Mouse (Mus musculus) intestine, embryonic 14.5 days (tissue): Measurements from ENCODE around the gene Plekhh1. TPM values are rescaled to one million over a fixed set of nuclear protein-coding genes. Genes with fewer than 3 reads are reported as not detected.

Experiments used
- ATAC-seq: fragments of 200-750 bp; cut with Nextera tagmentation; replicated peaks from 2 replicates; pipeline ENCODE4 v1.8.0; 2017; ENCODE audit warnings: low read depth, moderate number of reproducible peaks, moderate TSS enrichment, moderate library complexity; ENCODE audit not compliant: low FRiP score, low TSS enrichment
- DNase-seq: peaks from one replicate; pipeline ENCODE4 v3.0.0-alpha.2; 2018; ENCODE audit warnings: low spot score
- H3K27ac ChIP-seq: fragments of 300-500 bp; sonication (generic); 2 replicates; pipeline ENCODE4 v1.5.1; 2014; ENCODE audit warnings: low read depth, mild to moderate bottlenecking, control low read depth
- H3K27me3 ChIP-seq: fragments of 300-500 bp; sonication (generic); replicated peaks from 2 replicates; pipeline ENCODE4 v1.6.1; 2014; ENCODE audit warnings: low read length, control low read depth; ENCODE audit not compliant: control insufficient read depth, insufficient read depth
- H3K36me3 ChIP-seq: fragments of 300-500 bp; sonication (generic); 2 replicates; pipeline ENCODE4 v1.6.1; 2014; ENCODE audit warnings: low read length, control low read depth; ENCODE audit not compliant: control insufficient read depth, insufficient read depth
- H3K4me1 ChIP-seq: fragments of 300-500 bp; sonication (generic); replicated peaks from 2 replicates; pipeline ENCODE4 v1.6.1; 2014; ENCODE audit warnings: low read length, control low read depth, mixed read lengths; ENCODE audit not compliant: control insufficient read depth, insufficient read depth
- H3K4me2 ChIP-seq: fragments of 300-500 bp; sonication (generic); 2 replicates; pipeline ENCODE4 v1.6.1; 2014; ENCODE audit warnings: low read length
- H3K4me3 ChIP-seq: fragments of 300-500 bp; sonication (generic); 2 replicates; pipeline ENCODE4 v1.5.1; 2014; ENCODE audit warnings: low read depth, low read length, control low read depth, mixed read lengths
- H3K9ac ChIP-seq: fragments of 300-500 bp; sonication (generic); 2 replicates; pipeline ENCODE4 v1.6.1; 2014; ENCODE audit warnings: mild to moderate bottlenecking, low read length
- H3K9me3 ChIP-seq: fragments of 300-500 bp; sonication (generic); 2 replicates; pipeline ENCODE4 v1.6.1; 2016; ENCODE audit warnings: low read length, control low read depth; ENCODE audit not compliant: control insufficient read depth
- WGBS: fragments of 180-500 bp; shearing (Covaris S2); extraction: QIAGEN DNeasy Blood & Tissue Kit; methylation state at CpG from one replicate; pipeline ENCODE4 v1.1.7; 2014; 5-methylcytosine and 5-hydroxymethylcytosine counted together
- polyA plus RNA-seq: library from polyadenylated mRNA; unstranded; fragments of >200 nt; fragmentation: Nextera tagmentation; extraction: Ambion mirVana; gene quantifications from 2 replicates; pipeline ENCODE4 v1.2.1, GENCODE M21; 2014

The Plekhh1 gene
- polyA plus RNA-seq, 1 experiment from 2014 or later, result 6.8 TPM

DNA sequence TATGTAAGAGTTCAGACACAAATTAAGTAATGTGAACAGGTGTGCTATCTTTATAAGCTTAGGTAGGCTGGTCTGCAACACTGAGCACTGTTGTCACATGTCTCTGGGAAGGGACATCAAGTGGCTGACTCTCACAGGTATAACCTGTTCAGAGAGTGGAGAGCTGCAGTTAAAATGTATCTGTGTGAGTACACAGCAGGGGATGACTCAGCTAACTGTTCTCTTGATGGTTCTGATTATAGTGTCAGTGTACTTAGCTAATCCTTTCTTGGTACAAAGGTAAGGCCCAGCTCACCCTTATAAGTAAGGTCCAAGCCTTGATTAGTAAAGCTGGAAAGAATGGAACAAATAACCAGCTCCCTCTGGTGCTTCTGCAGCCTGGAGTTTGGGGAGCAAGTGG, 12.5 kb downstream of the Plekhh1 start:
- Histone ChIP-seq H3K4me2 (no peak overlapping the region), H3K4me1 (no peaks in the 10 kb centered on the region), H3K36me3 (0 out of 2 replicates have a peak, but pooled peaks cover 4% of the 10 kb centered on the region), H3K9ac (no peak overlapping the region), H3K27me3 (no peaks in the 10 kb centered on the region), H3K4me3 (no peak overlapping the region), H3K9me3 (no peaks in the 10 kb centered on the region), H3K27ac (peak overlapping the region; percentile 25; the same call in 1 of the 2 replicates)
- peak; percentile 74 for ATAC-seq
- DNase-seq, result no peak

DNA sequence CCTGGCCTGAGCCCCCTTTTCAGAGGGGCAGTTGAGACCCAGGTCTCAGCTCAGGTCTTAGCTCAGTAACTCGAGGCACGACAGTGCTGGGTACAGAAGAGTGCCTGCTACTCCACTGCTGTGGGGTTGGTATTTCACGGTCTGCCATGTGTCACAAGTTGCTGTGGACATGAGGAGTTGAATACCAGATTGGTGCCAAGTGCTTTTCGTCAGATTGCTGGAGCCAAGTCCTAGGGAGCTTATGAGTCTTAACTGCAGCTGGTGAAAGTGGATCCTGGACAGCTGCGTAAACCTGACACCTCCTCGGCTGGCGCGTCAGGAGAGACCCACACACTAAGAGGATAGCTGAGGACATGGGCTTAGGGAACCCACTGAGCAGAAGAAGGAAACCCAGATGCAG, 15.7 kb downstream of the Plekhh1 start:
- DNase-seq (no peak), ATAC-seq (no peak)
- WGBS, result 83% methylated on average over 8 of the region's 8 CpGs

DNA sequence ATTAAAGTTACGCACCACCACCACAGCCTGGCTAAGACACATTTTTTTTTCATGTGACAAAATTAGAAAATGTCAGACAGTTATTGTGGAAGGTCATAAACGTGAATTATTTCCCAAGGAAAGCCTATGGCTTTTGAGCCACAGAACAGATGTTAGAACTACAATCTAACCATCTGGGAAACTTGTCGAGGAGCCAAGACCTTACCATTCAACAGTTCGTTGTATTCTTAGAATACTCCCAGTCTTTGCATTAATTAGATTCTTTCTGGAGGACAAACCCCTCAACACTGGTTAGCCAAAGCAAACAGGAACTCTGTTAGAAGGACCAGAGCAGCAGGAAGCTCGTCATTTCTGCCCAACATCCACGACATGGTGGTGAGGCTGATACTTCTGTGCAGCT, 17.2 kb downstream of the Plekhh1 start:
- ATAC-seq (no peak), DNase-seq (no peak)
- Histone ChIP-seq H3K27ac (no peak overlapping the region), H3K9ac (no peak overlapping the region), H3K4me2 (no peak overlapping the region), H3K36me3 (peaks cover 11% of the 10 kb centered on the region; the same call in 1 of the 2 replicates), H3K4me1 (no peaks in the 10 kb centered on the region), H3K27me3 (no peaks in the 10 kb centered on the region), H3K9me3 (no peaks in the 10 kb centered on the region), H3K4me3 (no peak overlapping the region)
- 71% methylated on average over 6 of the region's 6 CpGs for WGBS

More for the DNA sequence above, 15.7 kb downstream of the Plekhh1 start:
- Histone ChIP-seq H3K36me3 (0 out of 2 replicates have a peak, but pooled peaks cover 4% of the 10 kb centered on the region), H3K27ac (no peak overlapping the region), H3K9ac (no peak overlapping the region), H3K4me1 (no peaks in the 10 kb centered on the region), H3K4me3 (no peak overlapping the region), H3K9me3 (no peaks in the 10 kb centered on the region), H3K27me3 (no peaks in the 10 kb centered on the region), H3K4me2 (no peak overlapping the region)

DNA sequence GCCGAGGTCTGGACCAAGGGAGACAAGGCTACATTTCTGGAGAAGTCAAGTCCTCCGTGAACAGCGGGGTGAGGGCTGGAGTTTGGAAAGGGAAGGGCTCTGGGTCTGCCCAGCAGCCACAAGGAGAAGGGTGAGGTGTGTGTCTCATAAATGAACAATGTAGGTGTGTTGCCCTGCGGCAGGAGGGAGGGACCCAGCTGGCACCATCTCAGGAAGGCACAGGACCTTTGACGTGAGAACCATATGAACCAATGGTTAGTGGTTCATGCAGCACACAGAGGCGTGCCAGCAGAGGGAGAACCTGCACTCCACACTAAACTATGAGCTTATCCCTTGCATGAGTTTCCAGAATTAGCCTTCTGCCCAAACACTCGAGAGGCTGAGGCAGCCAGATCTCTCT, 18.2 kb downstream of the Plekhh1 start:
- no peak for DNase-seq
- Histone ChIP-seq H3K27me3 (no peaks in the 10 kb centered on the region), H3K36me3 (peaks cover 11% of the 10 kb centered on the region; the same call in 1 of the 2 replicates), H3K9me3 (no peaks in the 10 kb centered on the region), H3K4me1 (no peaks in the 10 kb centered on the region), H3K27ac (no peak overlapping the region), H3K4me3 (no peak overlapping the region), H3K9ac (no peak overlapping the region), H3K4me2 (no peak overlapping the region)
- no peak for ATAC-seq
- 92% methylated on average over 7 of the region's 7 CpGs for WGBS

DNA sequence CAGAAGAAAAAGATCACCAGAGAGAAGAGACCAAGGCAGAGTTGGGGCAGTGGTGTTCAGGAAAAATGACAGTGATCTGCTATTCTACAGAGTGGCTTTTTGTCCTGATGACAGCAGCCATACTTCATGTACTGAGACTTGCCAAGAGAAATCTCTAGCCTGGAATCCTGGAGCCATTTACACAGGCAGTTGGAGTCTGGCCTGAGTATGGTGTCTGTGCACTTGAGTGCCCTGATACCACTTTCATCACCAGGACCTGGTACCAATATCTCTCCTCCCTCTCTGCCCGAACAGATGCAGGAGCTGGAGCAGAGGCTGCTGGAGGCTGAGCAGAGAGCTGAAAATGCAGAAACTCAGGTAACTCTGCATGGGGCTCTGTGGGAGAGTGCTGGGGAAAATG, 19.9 kb downstream of the Plekhh1 start:
- no peak overlapping the region for H3K27ac ChIP-seq
- no peaks in the 10 kb centered on the region for H3K4me1 ChIP-seq
- no peak overlapping the region for H3K4me3 ChIP-seq
- peaks cover 11% of the 10 kb centered on the region for H3K36me3 ChIP-seq
- 77% methylated on average over 1 of the region's 1 CpGs for WGBS
- H3K9me3 ChIP-seq, result no peaks in the 10 kb centered on the region
- no peak for DNase-seq
- H3K27me3 ChIP-seq, result no peaks in the 10 kb centered on the region
- no peak for ATAC-seq
- no peak overlapping the region for H3K4me2 ChIP-seq
- no peak overlapping the region for H3K9ac ChIP-seq

DNA sequence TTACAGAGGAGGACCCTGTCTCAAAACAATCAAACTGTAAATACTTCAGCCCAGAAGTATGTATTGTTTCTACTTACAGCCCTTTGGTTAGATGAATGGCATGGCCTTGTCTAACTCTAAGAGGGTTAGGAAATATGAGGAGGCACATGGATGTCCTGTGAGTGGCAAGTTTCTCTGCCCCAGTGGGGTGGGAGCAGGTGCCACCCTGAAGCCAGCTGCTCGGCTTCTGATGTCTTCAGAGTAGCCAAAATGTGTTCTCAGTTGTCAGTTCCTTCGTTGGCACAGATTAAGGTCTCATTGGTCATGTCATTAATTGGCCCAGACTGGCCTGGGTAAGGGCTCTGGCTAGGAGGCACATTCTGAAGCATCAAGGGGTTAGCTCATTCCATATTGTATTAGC, 20.8 kb downstream of the Plekhh1 start:
- H3K36me3 ChIP-seq, result peaks cover 16% of the 10 kb centered on the region
- no peak overlapping the region for H3K4me3 ChIP-seq
- no peak overlapping the region for H3K9ac ChIP-seq
- H3K4me2 ChIP-seq, result no peak overlapping the region
- no peaks in the 10 kb centered on the region for H3K4me1 ChIP-seq
- H3K27ac ChIP-seq, result no peak overlapping the region
- H3K27me3 ChIP-seq, result no peaks in the 10 kb centered on the region
- no peaks in the 10 kb centered on the region for H3K9me3 ChIP-seq
- DNase-seq (no peak), ATAC-seq (no peak)
- WGBS, result 75% methylated on average over 2 of the region's 2 CpGs

DNA sequence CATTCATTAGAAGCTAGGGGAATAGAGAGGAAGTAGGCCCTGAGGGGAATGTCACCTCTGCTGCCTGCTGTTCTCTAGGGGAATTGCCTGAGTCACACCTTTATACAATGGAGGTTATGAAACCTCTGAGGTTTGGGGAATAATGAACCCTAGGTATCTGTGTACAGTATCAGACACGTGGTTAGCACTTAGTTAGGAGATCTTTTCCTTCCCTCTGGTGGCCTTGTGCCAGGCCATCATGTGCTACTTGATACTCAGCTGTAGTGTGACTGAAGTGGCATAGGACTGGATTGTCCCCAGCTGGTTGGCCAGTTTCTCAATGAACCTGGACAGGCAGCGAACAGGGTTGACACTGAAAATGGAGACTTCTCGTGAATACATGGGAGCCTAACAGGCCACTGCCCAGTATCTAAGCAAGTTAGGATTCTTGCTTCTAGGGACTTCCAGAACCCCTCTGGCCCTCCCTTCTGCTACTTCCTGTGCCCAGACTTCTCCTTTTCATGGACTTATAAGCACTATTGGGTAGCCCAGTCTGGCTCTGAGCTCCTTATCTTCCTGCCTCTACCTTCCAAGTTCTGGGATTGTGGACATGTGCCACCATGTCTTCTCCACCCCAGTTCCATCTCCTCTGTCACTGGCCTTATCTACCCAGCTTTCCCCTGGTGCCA, 21.7 kb downstream of the Plekhh1 start:
- Histone ChIP-seq H3K4me2 (no peak overlapping the region), H3K4me3 (no peak overlapping the region), H3K27ac (no peak overlapping the region), H3K36me3 (peaks cover 24% of the 10 kb centered on the region), H3K9ac (no peak overlapping the region), H3K27me3 (no peaks in the 10 kb centered on the region), H3K4me1 (no peaks in the 10 kb centered on the region), H3K9me3 (no peaks in the 10 kb centered on the region)
- no peak for DNase-seq
- ATAC-seq, result no peak
- WGBS, result 90% methylated on average over 3 of the region's 3 CpGs

DNA sequence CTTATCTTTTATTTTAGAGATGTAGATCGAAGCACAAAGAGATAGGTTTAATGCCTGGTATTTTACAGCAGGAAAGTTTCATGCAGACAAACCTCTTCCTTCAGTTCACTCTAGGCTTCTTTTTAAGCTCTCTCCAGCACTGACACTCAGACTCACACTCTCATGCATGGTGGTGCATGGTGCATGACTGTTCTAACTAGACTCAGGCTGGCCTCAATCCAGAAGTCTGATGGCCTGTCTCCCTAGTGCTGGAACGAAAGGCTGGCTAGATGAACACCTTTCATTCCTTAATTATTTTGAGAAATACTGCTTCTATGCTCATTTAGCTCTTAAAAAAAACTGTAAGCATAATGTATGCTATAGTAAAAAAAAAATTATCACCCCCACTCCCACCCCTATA, 23.1 kb downstream of the Plekhh1 start:
- WGBS, result 86% methylated on average over 2 of the region's 2 CpGs
- no peaks in the 10 kb centered on the region for H3K9me3 ChIP-seq
- H3K4me1 ChIP-seq, result no peaks in the 10 kb centered on the region
- H3K4me2 ChIP-seq, result no peak overlapping the region
- no peak overlapping the region for H3K9ac ChIP-seq
- DNase-seq, result no peak
- ATAC-seq, result no peak
- peaks cover 26% of the 10 kb centered on the region for H3K36me3 ChIP-seq
- H3K4me3 ChIP-seq, result no peak overlapping the region
- H3K27me3 ChIP-seq, result no peaks in the 10 kb centered on the region
- no peak overlapping the region for H3K27ac ChIP-seq

DNA sequence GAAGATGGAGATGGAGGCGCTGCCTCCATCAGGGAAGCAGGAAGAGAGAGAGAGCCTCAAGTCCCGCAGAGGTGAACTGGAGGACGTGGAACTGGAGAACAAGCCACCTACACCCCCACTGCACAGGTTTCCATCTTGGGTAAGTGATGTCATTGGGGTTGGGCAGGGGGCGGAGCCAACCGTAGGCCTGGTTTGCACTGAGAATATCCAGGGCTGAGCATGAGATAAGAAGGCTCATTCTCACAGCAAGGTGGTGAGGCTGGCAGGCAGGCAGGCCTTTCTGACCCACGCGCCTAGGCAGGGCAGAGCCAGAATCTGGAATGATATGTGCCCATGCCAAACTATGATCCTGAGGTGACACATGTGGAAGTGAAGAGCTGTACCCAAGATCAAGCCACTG, 26.3 kb downstream of the Plekhh1 start:
- no peaks in the 10 kb centered on the region for H3K4me1 ChIP-seq
- H3K4me3 ChIP-seq, result no peak overlapping the region
- ATAC-seq (no peak), DNase-seq (no peak)
- no peaks in the 10 kb centered on the region for H3K27me3 ChIP-seq
- H3K27ac ChIP-seq, result no peak overlapping the region
- H3K4me2 ChIP-seq, result no peak overlapping the region
- WGBS, result 79% methylated on average over 7 of the region's 7 CpGs
- H3K9ac ChIP-seq, result no peak overlapping the region
- no peaks in the 10 kb centered on the region for H3K9me3 ChIP-seq
- peaks cover 30% of the 10 kb centered on the region for H3K36me3 ChIP-seq
